16 mouse cellular contexts compared by ENCODE assay signal in the genomic region with DNA sequence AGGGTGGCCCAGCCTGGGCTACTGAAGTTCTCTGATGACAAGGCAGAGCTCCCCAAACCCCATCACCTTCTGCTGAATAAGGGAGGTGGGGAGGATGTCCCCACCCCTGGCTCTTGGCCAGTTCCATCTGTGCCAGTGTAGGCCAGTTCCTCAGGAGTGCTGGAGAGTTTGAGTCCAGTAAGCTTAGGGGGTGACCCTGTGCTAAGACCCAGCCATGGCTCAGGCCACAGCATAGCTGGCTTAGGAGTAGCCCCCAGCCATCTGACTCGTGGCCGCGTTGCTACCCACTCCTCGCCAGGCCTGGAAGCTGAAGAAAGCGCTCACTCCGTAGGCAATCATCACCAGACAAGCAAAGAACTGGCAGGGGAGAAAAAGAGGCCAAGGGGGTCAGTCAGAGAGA. TPM values are rescaled to one million over a fixed set of nuclear protein-coding genes. Genes with fewer than 3 reads are reported as not detected.
DNase-seq lines count a peak whose midpoint lies in the region; ATAC-seq and TF ChIP-seq lines count a peak whose summit lies in the region.
"Had no signal": no experiment of that assay in that cellular context is flagged by ENCODE, and none has a peak within 500 bp of the region (broad histone marks: within the 10 kb centered on the region; RNA-seq: fewer than 3 reads in every experiment).

No protein-coding gene starts in this region.

- ATAC-seq in forebrain, embryonic 15.5 days (replicated peaks) = peak; percentile 52; the same call in 1 of the 2 replicates
- peak; percentile 36; the same call in 1 of the 2 replicates for ATAC-seq in hindbrain, postnatal 0 days
- peak; percentile 25; the same call in 1 of the 2 replicates for ATAC-seq in midbrain, postnatal 0 days (ENCODE audit: low FRiP score)
- no peak for ATAC-seq in frontal cortex, adult (ENCODE audit: low TSS enrichment)

- TF ChIP-seq CTCF in left cerebral cortex, adult 2 months (IDR thresholded peaks at IDR 0.05) = no peak
- TF ChIP-seq CTCF in hindbrain, postnatal 0 days (IDR thresholded peaks at IDR 0.05; ENCODE audit: low read depth) = no peak
- no peak for TF ChIP-seq CTCF in midbrain, postnatal 0 days (IDR thresholded peaks at IDR 0.05)

- DNase-seq in forebrain, embryonic 10.5 days (ENCODE audit: extremely low spot score, low spot score) = no peak
- DNase-seq in left cerebral cortex, adult 2 months (ENCODE audit: extremely low spot score in 1 of 2, low spot score in 2 of 2) = no peak
- DNase-seq in left cerebral cortex, postnatal 36 days (ENCODE audit: low spot score in 2 of 2) = no peak
- DNase-seq in hindbrain, postnatal 0 days (ENCODE audit: low spot score) = no peak
- no peak for DNase-seq in midbrain, postnatal 0 days (ENCODE audit: low spot score)
- DNase-seq in yolk sac, embryonic 10.5 days (ENCODE audit: low spot score) = no peak
- DNase-seq: adrenal gland, adult 8-10 months; cerebellum, adult 11-12 months; heart, adult 2 months; lung, postnatal 36 days; thymus, postnatal 14 days had no signal

- no peaks in the 10 kb centered on the region for H3K9me3 ChIP-seq in forebrain, embryonic 15.5 days
- H3K9me3 ChIP-seq in forebrain, embryonic 10.5 days = no peaks in the 10 kb centered on the region
- H3K9me3 ChIP-seq in hindbrain, postnatal 0 days (ENCODE audit: low read length) = no peaks in the 10 kb centered on the region
- H3K9me3 ChIP-seq in midbrain, postnatal 0 days (ENCODE audit: low read length) = no peaks in the 10 kb centered on the region
- H3K9me3 ChIP-seq: embryonic facial prominence, embryonic 12.5 days; limb, embryonic 13.5 days had no signal

- H3K27ac ChIP-seq in forebrain, embryonic 15.5 days (replicated peaks) = no peak overlapping the region
- H3K27ac ChIP-seq in forebrain, embryonic 10.5 days = no peak overlapping the region
- H3K27ac ChIP-seq in left cerebral cortex, adult 2 months = peak overlapping the region; percentile 17; the same call in 1 of the 2 replicates
- no peak overlapping the region for H3K27ac ChIP-seq in hindbrain, postnatal 0 days
- no peak overlapping the region for H3K27ac ChIP-seq in midbrain, postnatal 0 days (ENCODE audit: low read depth, low read length)
- H3K27ac ChIP-seq: embryonic facial prominence, embryonic 12.5 days; heart, adult 2 months; kidney, embryonic 15.5 days; limb, embryonic 13.5 days had no signal

- intact Hi-C loops in left cerebral cortex, adult 2 months (cut with DNase I) = no loop called here
- intact Hi-C loops in left cerebral cortex, postnatal 36 days (cut with DNase I) = no loop called here

- H3K4me1 ChIP-seq in forebrain, embryonic 15.5 days = peaks cover 8% of the 10 kb centered on the region; the same call in 1 of the 2 replicates
- H3K4me1 ChIP-seq in forebrain, embryonic 10.5 days = peaks cover 15% of the 10 kb centered on the region
- H3K4me1 ChIP-seq in hindbrain, postnatal 0 days (ENCODE audit: insufficient read depth, low read length) = no peaks in the 10 kb centered on the region
- no peaks in the 10 kb centered on the region for H3K4me1 ChIP-seq in midbrain, postnatal 0 days (ENCODE audit: insufficient read depth, low read length)
- H3K4me1 ChIP-seq: embryonic facial prominence, embryonic 12.5 days; kidney, embryonic 15.5 days; limb, embryonic 13.5 days had no signal

- no peak overlapping the region for H3K4me3 ChIP-seq in forebrain, embryonic 15.5 days
- H3K4me3 ChIP-seq in forebrain, embryonic 10.5 days = no peak overlapping the region
- H3K4me3 ChIP-seq in left cerebral cortex, adult 2 months = no peak overlapping the region
- no peak overlapping the region for H3K4me3 ChIP-seq in hindbrain, postnatal 0 days (ENCODE audit: low read length)
- H3K4me3 ChIP-seq in midbrain, postnatal 0 days (ENCODE audit: low read depth, low read length) = no peak overlapping the region
- H3K4me3 ChIP-seq: embryonic facial prominence, embryonic 12.5 days; heart, adult 2 months; kidney, embryonic 15.5 days; limb, embryonic 13.5 days had no signal

- H3K36me3 ChIP-seq in forebrain, embryonic 15.5 days = peaks cover 39% of the 10 kb centered on the region
- H3K36me3 ChIP-seq in forebrain, embryonic 10.5 days (replicated peaks) = peaks cover 58% of the 10 kb centered on the region
- H3K36me3 ChIP-seq in hindbrain, postnatal 0 days (ENCODE audit: insufficient read depth, low read length) = peaks cover 37% of the 10 kb centered on the region
- H3K36me3 ChIP-seq in midbrain, postnatal 0 days (ENCODE audit: insufficient read depth, low read length) = peaks cover 43% of the 10 kb centered on the region

- H3K4me2 ChIP-seq in forebrain, embryonic 15.5 days (replicated peaks) = no peak overlapping the region
- no peak overlapping the region for H3K4me2 ChIP-seq in hindbrain, postnatal 0 days (ENCODE audit: low read depth, low read length)
- no peak overlapping the region for H3K4me2 ChIP-seq in midbrain, postnatal 0 days (ENCODE audit: low read depth, low read length, poor library complexity, severe bottlenecking)
- H3K4me2 ChIP-seq: embryonic facial prominence, embryonic 12.5 days; kidney, embryonic 15.5 days; limb, embryonic 13.5 days had no signal

- no peaks in the 10 kb centered on the region for H3K27me3 ChIP-seq in forebrain, embryonic 15.5 days
- H3K27me3 ChIP-seq in forebrain, embryonic 10.5 days (ENCODE audit: poor library complexity, severe bottlenecking) = no peaks in the 10 kb centered on the region
- no peaks in the 10 kb centered on the region for H3K27me3 ChIP-seq in hindbrain, postnatal 0 days (ENCODE audit: insufficient read depth, low read length)
- no peaks in the 10 kb centered on the region for H3K27me3 ChIP-seq in midbrain, postnatal 0 days (ENCODE audit: insufficient read depth, low read length)
- H3K27me3 ChIP-seq: embryonic facial prominence, embryonic 12.5 days; kidney, embryonic 15.5 days; limb, embryonic 13.5 days had no signal

- no peak overlapping the region for H3K9ac ChIP-seq in forebrain, embryonic 15.5 days (replicated peaks)
- no peak overlapping the region for H3K9ac ChIP-seq in hindbrain, postnatal 0 days (replicated peaks; ENCODE audit: low read length)
- H3K9ac ChIP-seq in midbrain, postnatal 0 days (replicated peaks; ENCODE audit: low read length, poor library complexity, severe bottlenecking) = no peak overlapping the region
- H3K9ac ChIP-seq: embryonic facial prominence, embryonic 12.5 days; kidney, embryonic 15.5 days; limb, embryonic 13.5 days had no signal

- 83% methylated on average over 6 of the region's 6 CpGs for WGBS in forebrain, embryonic 15.5 days
- 84% methylated on average over 6 of the region's 6 CpGs for WGBS in forebrain, embryonic 10.5 days
- WGBS in hindbrain, postnatal 0 days = 65% methylated on average over 6 of the region's 6 CpGs
- 83% methylated on average over 6 of the region's 6 CpGs for WGBS in midbrain, postnatal 0 days

RNA-seq across cellular contexts. Expression of a gene that starts 9.5 kb away (rescaled TPM):
- 198 and 206 TPM in 2 replicates for polyA plus RNA-seq in forebrain, embryonic 15.5 days (2015; fragmentation: Nextera tagmentation; extraction: Ambion mirVana)
- polyA plus RNA-seq in forebrain, embryonic 10.5 days (2016; fragmentation: Nextera tagmentation; extraction: Ambion mirVana) = 209 and 223 TPM in 2 replicates
- 100 to 1,000 TPM; 147 TPM for total RNA-seq in left cerebral cortex, adult 2 months (2021)
- total RNA-seq in left cerebral cortex, postnatal 36 days (2021) = 100 to 1,000 TPM; 153 to 159 TPM
- 134 and 234 TPM in 2 replicates for total RNA-seq in hindbrain, postnatal 0 days (2014; rRNA removed)
- polyA plus RNA-seq in hindbrain, postnatal 0 days (2015; fragmentation: Nextera tagmentation; extraction: Ambion mirVana) = 199 and 208 TPM in 2 replicates
- 146 and 246 TPM in 2 replicates for total RNA-seq in midbrain, postnatal 0 days (2014; rRNA removed)
- 180 and 187 TPM in 2 replicates for polyA plus RNA-seq in midbrain, postnatal 0 days (2015; fragmentation: Nextera tagmentation; extraction: Ambion mirVana)

RNA-seq across cellular contexts. Expression of a gene that starts 20.2 kb away (rescaled TPM):
- 1.3 and 1.5 TPM in 2 replicates for polyA plus RNA-seq in forebrain, embryonic 15.5 days (2015; fragmentation: Nextera tagmentation; extraction: Ambion mirVana)
- polyA plus RNA-seq in forebrain, embryonic 10.5 days (2016; fragmentation: Nextera tagmentation; extraction: Ambion mirVana) = 0.20 and 0.27 TPM in 2 replicates
- 10 to 100 TPM; 27.3 to 30.0 TPM for total RNA-seq in left cerebral cortex, adult 2 months (2021)
- total RNA-seq in left cerebral cortex, postnatal 36 days (2021) = 10 to 100 TPM; 29.0 to 58.2 TPM
- 19.0 and 20.3 TPM in 2 replicates for total RNA-seq in hindbrain, postnatal 0 days (2014; rRNA removed)
- 18.6 and 20.6 TPM in 2 replicates for polyA plus RNA-seq in hindbrain, postnatal 0 days (2015; fragmentation: Nextera tagmentation; extraction: Ambion mirVana)
- total RNA-seq in midbrain, postnatal 0 days (2014; rRNA removed) = 8.4 and 9.8 TPM in 2 replicates
- polyA plus RNA-seq in midbrain, postnatal 0 days (2015; fragmentation: Nextera tagmentation; extraction: Ambion mirVana) = 8.6 and 10.5 TPM in 2 replicates
